Mouse (Mus musculus) forebrain, embryonic 13.5 days (tissue): Measurements from ENCODE around the gene Celf3. TPM values are rescaled to one million over a fixed set of nuclear protein-coding genes. Genes with fewer than 3 reads are reported as not detected.

Experiments
- ATAC-seq: fragments of 200-750 bp; cut with Nextera tagmentation; 2 replicates; pipeline ENCODE4 v1.8.0; 2017
- H3K27ac ChIP-seq: fragments of 300-500 bp; sonication (generic); 2 replicates; pipeline ENCODE4 v1.5.1; 2015; ENCODE audit warnings: inconsistent platforms, mild to moderate bottlenecking, moderate library complexity
- H3K27me3 ChIP-seq: fragments of 300-500 bp; sonication (generic); 2 replicates; pipeline ENCODE4 v1.6.1; 2015; ENCODE audit warnings: mild to moderate bottlenecking, inconsistent platforms
- H3K36me3 ChIP-seq: fragments of 300-500 bp; sonication (generic); 2 replicates; pipeline ENCODE4 v1.6.1; 2015; ENCODE audit warnings: mild to moderate bottlenecking, inconsistent platforms; ENCODE audit not compliant: poor library complexity, severe bottlenecking
- H3K4me1 ChIP-seq: fragments of 300-500 bp; sonication (generic); 2 replicates; pipeline ENCODE4 v1.6.1; 2015; ENCODE audit warnings: inconsistent platforms
- H3K4me2 ChIP-seq: fragments of 300-500 bp; sonication (generic); 2 replicates; pipeline ENCODE4 v1.6.1; 2015; ENCODE audit warnings: inconsistent platforms, mild to moderate bottlenecking, moderate library complexity
- H3K4me3 ChIP-seq: fragments of 300-500 bp; sonication (generic); 2 replicates; pipeline ENCODE4 v1.5.1; 2015; ENCODE audit warnings: mild to moderate bottlenecking, inconsistent platforms
- H3K9ac ChIP-seq: fragments of 300-500 bp; sonication (generic); 2 replicates; pipeline ENCODE4 v1.6.1; 2015; ENCODE audit warnings: mild to moderate bottlenecking, inconsistent platforms
- H3K9me3 ChIP-seq: fragments of 300-500 bp; sonication (generic); replicated peaks from 2 replicates; pipeline ENCODE4 v1.6.1; 2016; ENCODE audit warnings: inconsistent platforms
- WGBS: fragments of 180-500 bp; shearing (Covaris S2); methylation state at CpG from one replicate; pipeline ENCODE4 v1.1.7; 2015; 5-methylcytosine and 5-hydroxymethylcytosine counted together
- polyA plus RNA-seq: library from polyadenylated mRNA; unstranded; fragments of >200 nt; fragmentation: Nextera tagmentation; extraction: Ambion mirVana; gene quantifications from 2 replicates; pipeline ENCODE4 v1.2.1, GENCODE M21; 2015

Gene Celf3
- 320 and 332 TPM in 2 replicates for polyA plus RNA-seq

GRCm38 (mm10) chr3:94477981-94478422, at the start of gene Celf3:
Gene Celf3, plus strand, starts transcription at chr3:94478295.
- H3K4me1 ChIP-seq: peaks cover 73% of the 10 kb centered on the region
- under 1% methylated on average over 13 of the region's 14 CpGs for WGBS
- H3K36me3 ChIP-seq: peaks cover 25% of the 10 kb centered on the region; the same call in 1 of the 2 replicates
- peak within 1 kb of the TSS; percentile 88 for H3K27ac ChIP-seq
- ATAC-seq: peak; percentile 95
- H3K9ac ChIP-seq: peak within 1 kb of the TSS; percentile 92
- H3K4me3 ChIP-seq: peak within 1 kb of the TSS; percentile 69
- no peaks in the 10 kb centered on the region for H3K9me3 ChIP-seq
- H3K27me3 ChIP-seq: no peaks in the 10 kb centered on the region
- H3K4me2 ChIP-seq: peak within 1 kb of the TSS; percentile 79

GRCm38 (mm10) chr3:94430980-94431379, 47.1 kb upstream of the Celf3 start:
- Histone ChIP-seq H3K4me1 (no peaks in the 10 kb centered on the region), H3K27ac (no peak overlapping the region), H3K9me3 (no peaks in the 10 kb centered on the region), H3K4me3 (no peak overlapping the region), H3K27me3 (no peaks in the 10 kb centered on the region), H3K9ac (no peak overlapping the region), H3K36me3 (peaks cover 47% of the 10 kb centered on the region), H3K4me2 (no peak overlapping the region)
- no peak for ATAC-seq
- WGBS: 85% methylated on average over 2 of the region's 2 CpGs

GRCm38 (mm10) chr3:94434305-94434704, 43.8 kb upstream of the Celf3 start:
- no peak overlapping the region for H3K27ac ChIP-seq
- no peaks in the 10 kb centered on the region for H3K27me3 ChIP-seq
- ATAC-seq: no peak
- peaks cover 21% of the 10 kb centered on the region for H3K36me3 ChIP-seq
- no peak overlapping the region for H3K4me3 ChIP-seq
- H3K9ac ChIP-seq: no peak overlapping the region
- H3K9me3 ChIP-seq: no peaks in the 10 kb centered on the region
- H3K4me2 ChIP-seq: no peak overlapping the region
- no peaks in the 10 kb centered on the region for H3K4me1 ChIP-seq
- 97% methylated on average over 2 of the region's 2 CpGs for WGBS

DNA sequence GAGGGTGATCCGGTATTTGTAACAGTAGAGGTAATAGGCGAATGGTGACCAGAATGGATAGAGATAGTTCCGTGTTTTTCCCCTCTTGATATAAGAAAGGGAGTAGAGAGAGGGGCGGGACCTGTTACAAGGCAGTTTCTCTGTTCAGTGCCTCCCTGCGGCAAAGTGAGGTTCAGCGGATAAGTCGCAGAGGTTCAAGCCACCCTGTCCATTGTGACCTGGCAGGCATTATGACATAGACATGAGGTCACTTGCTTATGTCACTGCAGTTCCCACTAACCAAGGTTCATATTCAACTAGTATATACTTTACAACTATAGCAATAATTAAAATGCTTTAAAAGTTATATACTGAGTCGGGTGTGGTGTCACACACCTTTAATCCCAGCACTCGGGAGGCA, 41.7 kb upstream of the Celf3 start:
- Histone ChIP-seq H3K4me3 (no peak overlapping the region), H3K9ac (no peak overlapping the region), H3K27me3 (peaks cover 10% of the 10 kb centered on the region; the same call in 1 of the 2 replicates), H3K36me3 (0 out of 2 replicates have a peak, but pooled peaks cover 2% of the 10 kb centered on the region), H3K4me1 (no peaks in the 10 kb centered on the region), H3K4me2 (no peak overlapping the region), H3K27ac (no peak overlapping the region), H3K9me3 (no peaks in the 10 kb centered on the region)
- ATAC-seq: no peak
- 83% methylated on average over 9 of the region's 9 CpGs for WGBS

- WGBS: 38% methylated on average over 3 of the region's 3 CpGs
- no peak overlapping the region for H3K9ac ChIP-seq
Observed at GRCm38 (mm10) chr3:94441182-94441581, 36.9 kb upstream of the Celf3 start.

DNA sequence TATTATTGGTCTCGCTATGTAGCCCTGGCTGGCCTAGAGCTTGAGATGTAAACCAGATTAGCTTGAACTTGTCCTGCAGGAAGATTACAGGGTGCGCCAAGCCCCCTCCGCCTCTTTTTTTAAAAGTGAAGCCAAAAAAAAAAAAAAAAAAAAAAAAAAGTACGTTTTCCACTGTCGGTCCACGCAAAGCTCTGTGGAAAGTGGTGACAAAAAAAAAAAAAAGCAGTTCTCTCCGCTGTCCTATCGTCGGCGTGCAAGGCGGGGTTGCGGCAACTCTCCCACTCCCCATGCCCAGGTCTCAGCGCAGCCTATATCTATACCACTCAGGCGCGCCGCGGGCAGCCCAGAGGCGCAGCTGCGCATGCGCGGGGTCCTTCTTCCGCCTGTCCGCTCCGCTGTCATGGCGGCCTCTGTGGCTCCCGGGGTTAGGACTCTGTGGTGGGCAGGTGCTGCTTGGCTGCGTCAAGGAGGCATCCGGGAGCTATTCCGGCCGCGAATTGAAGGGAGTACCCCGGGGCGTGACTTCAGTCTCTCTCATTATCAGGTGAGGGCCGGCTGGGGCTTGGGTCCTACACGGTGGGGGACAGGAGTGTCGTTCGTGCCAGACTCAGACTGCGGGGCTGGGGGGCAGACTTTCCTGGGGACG, 35.0 kb upstream of the Celf3 start, which contains the start of gene Mrpl9:
Mrpl9 (plus strand) TSS at position 368 of the 646 bp plus-strand sequence.
- peak; percentile 98 for ATAC-seq
- Histone ChIP-seq H3K9me3 (no peaks in the 10 kb centered on the region), H3K27me3 (peaks cover 10% of the 10 kb centered on the region; the same call in 1 of the 2 replicates), H3K27ac (peak within 1 kb of the TSS; percentile 63), H3K4me2 (peak within 1 kb of the TSS; percentile 95), H3K4me3 (peak within 1 kb of the TSS; percentile 97), H3K36me3 (peaks cover 36% of the 10 kb centered on the region), H3K4me1 (peaks cover 12% of the 10 kb centered on the region), H3K9ac (peak within 1 kb of the TSS; percentile 95)
- under 1% methylated on average over 39 of the region's 39 CpGs for WGBS

More at GRCm38 (mm10) chr3:94441182-94441581, 36.9 kb upstream of the Celf3 start:
- Histone ChIP-seq H3K27ac (no peak overlapping the region), H3K4me1 (peaks cover 12% of the 10 kb centered on the region), H3K4me2 (no peak overlapping the region), H3K27me3 (peaks cover 10% of the 10 kb centered on the region; the same call in 1 of the 2 replicates), H3K9me3 (no peaks in the 10 kb centered on the region), H3K36me3 (peaks cover 17% of the 10 kb centered on the region), H3K4me3 (no peak overlapping the region)
- no peak for ATAC-seq

GRCm38 (mm10) chr3:94443597-94443964, 34.5 kb upstream of the Celf3 start, which contains the start of gene Oaz3:
Gene Oaz3, minus strand, starts transcription at chr3:94443915.
- Histone ChIP-seq H3K9ac (peak within 1 kb of the TSS; percentile 95), H3K27me3 (peaks cover 10% of the 10 kb centered on the region; the same call in 1 of the 2 replicates), H3K4me1 (peaks cover 12% of the 10 kb centered on the region), H3K4me2 (peak within 1 kb of the TSS; percentile 95), H3K27ac (peak within 1 kb of the TSS; percentile 63), H3K9me3 (no peaks in the 10 kb centered on the region), H3K36me3 (peaks cover 41% of the 10 kb centered on the region), H3K4me3 (peak within 1 kb of the TSS; percentile 97)
- WGBS: under 1% methylated on average over 24 of the region's 24 CpGs
- ATAC-seq: peak; percentile 52

DNA sequence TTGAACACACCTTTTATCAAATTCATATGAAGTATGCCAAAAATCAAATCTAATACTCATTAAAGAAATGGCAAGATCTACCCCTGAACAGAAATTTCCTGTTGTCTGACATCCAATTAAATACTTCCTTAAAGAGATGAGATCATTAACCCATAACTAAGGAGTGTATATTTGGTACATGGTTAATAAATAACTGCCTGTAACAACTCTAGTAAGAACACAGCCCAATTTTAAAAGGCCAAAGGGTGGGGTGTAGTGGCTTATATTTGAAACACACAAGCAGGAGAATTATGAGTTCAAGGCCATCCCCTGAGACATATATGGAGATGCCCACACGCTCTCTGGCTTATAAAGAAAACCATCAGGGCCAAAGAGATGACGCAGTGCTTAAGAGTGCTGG, 28.7 kb upstream of the Celf3 start:
- WGBS: 98% methylated on average over 2 of the region's 2 CpGs
- Histone ChIP-seq H3K9ac (no peak overlapping the region), H3K9me3 (no peaks in the 10 kb centered on the region), H3K4me2 (no peak overlapping the region), H3K27ac (no peak overlapping the region), H3K36me3 (peaks cover 58% of the 10 kb centered on the region), H3K27me3 (no peaks in the 10 kb centered on the region), H3K4me3 (no peak overlapping the region), H3K4me1 (peaks cover 5% of the 10 kb centered on the region)
- no peak for ATAC-seq

DNA sequence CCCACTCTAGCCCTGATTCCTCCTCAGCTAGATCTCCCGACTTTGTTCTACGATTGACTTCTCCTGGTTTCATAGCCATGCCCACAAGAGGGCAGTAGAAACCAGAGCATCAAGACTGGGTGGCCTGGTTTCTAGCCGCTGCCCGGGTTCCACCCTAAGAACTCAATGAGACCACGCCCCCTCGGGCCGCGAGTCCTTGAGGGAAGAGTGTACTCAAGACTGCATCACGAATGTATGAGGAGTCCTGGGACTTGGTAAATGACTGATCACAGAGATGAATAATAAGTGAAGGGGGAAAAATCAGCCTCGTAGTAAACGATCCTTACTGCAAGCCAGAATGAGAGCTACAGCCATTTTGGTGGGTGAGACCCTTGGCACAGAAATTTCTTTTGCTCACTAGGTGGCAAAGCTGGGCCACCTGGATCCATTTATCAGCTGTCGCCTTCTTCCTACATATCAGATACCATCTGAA, 21.5 kb upstream of the Celf3 start:
- peak overlapping the region; percentile 54 for H3K4me2 ChIP-seq
- peak; percentile 94 for ATAC-seq
- H3K4me1 ChIP-seq: peaks cover 8% of the 10 kb centered on the region
- H3K27me3 ChIP-seq: peaks cover 3% of the 10 kb centered on the region; the same call in 1 of the 2 replicates
- H3K4me3 ChIP-seq: peak overlapping the region; percentile 36
- no peaks in the 10 kb centered on the region for H3K36me3 ChIP-seq
- under 1% methylated on average over 12 of the region's 12 CpGs for WGBS
- H3K27ac ChIP-seq: no peak overlapping the region
- no peak overlapping the region for H3K9ac ChIP-seq
- H3K9me3 ChIP-seq: no peaks in the 10 kb centered on the region; the same call in 1 of the 2 replicates

GRCm38 (mm10) chr3:94457055-94457454, 21.0 kb upstream of the Celf3 start:
- H3K36me3 ChIP-seq: no peaks in the 10 kb centered on the region
- H3K4me1 ChIP-seq: peaks cover 8% of the 10 kb centered on the region
- 0 out of 2 replicates have a peak overlapping the region, but pooled peaks have one; percentile 16 for H3K9ac ChIP-seq
- H3K27ac ChIP-seq: no peak overlapping the region
- H3K27me3 ChIP-seq: peaks cover 3% of the 10 kb centered on the region; the same call in 1 of the 2 replicates
- peak overlapping the region; percentile 54 for H3K4me2 ChIP-seq
- H3K9me3 ChIP-seq: no peaks in the 10 kb centered on the region; the same call in 1 of the 2 replicates
- ATAC-seq: peak; percentile 28; the same call in 1 of the 2 replicates
- peak overlapping the region; percentile 36; the same call in 1 of the 2 replicates for H3K4me3 ChIP-seq
- WGBS: 77% methylated on average over 3 of the region's 3 CpGs

DNA sequence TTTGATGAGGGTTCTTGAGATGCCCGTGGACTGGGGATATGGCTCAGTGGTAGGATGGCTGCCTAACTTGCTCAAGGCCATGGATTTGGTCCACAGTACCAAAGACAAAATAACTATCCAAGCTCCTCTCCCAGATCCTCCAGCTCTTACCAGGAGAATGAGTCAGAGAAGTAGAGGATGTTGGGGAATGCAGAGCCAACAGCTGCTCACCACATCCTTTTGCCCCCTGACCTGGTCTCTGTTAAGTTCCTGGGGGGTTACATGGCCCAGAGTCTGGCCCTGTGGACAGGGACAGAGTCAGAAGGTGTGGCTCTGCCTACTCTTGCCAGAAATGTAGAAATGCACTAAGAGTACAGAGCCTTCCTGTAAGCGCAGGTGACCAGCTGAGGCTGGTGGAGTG, 18.3 kb upstream of the Celf3 start:
- Histone ChIP-seq H3K4me1 (peaks cover 25% of the 10 kb centered on the region), H3K4me2 (no peak overlapping the region), H3K9me3 (no peaks in the 10 kb centered on the region; the same call in 1 of the 2 replicates), H3K36me3 (no peaks in the 10 kb centered on the region), H3K9ac (no peak overlapping the region), H3K27ac (no peak overlapping the region), H3K27me3 (peaks cover 3% of the 10 kb centered on the region; the same call in 1 of the 2 replicates), H3K4me3 (no peak overlapping the region)
- 95% methylated on average over 2 of the region's 2 CpGs for WGBS
- no peak for ATAC-seq
